Mouse (Mus musculus) heart, adult 2 months (tissue): ENCODE measurements at regions not wholly inside any gene's neighbourhood (a gene's known extent, or its start where the extent isn't known, plus 50 kb on each side); places are given as distances from the start of the nearest gene placed in this dataset.

Experiments
- DNase-seq, 2 experiments: peaks; one replicate each; pipeline ENCODE4 v3.0.0; 2021
- H3K27ac ChIP-seq: fragments of 200-600 bp; 2 replicates; pipeline ENCODE4 v1.8.1; 2022
- H3K27me3 ChIP-seq: fragments of 200-500 bp; 2 replicates; pipeline ENCODE4 v1.6.1; 2012; ENCODE audit warnings: mild to moderate bottlenecking, low read length, inconsistent platforms, mixed read lengths; ENCODE audit not compliant: control insufficient read depth, insufficient read depth
- H3K36me3 ChIP-seq: fragments of 200-500 bp; 2 replicates; pipeline ENCODE4 v1.6.1; 2012; ENCODE audit warnings: low read length, inconsistent platforms; ENCODE audit not compliant: control insufficient read depth, insufficient read depth
- H3K4me1 ChIP-seq: fragments of 200-500 bp; 2 replicates; pipeline ENCODE4 v1.6.1; 2011; ENCODE audit warnings: low read length; ENCODE audit not compliant: control insufficient read depth, insufficient read depth
- H3K4me3 ChIP-seq: fragments of 200-600 bp; 2 replicates; pipeline ENCODE4 v1.8.1; 2022
- H3K79me2 ChIP-seq: fragments of 200-500 bp; replicated peaks from 2 replicates; pipeline ENCODE4 v1.6.1; 2012; ENCODE audit warnings: mild to moderate bottlenecking, inconsistent platforms, low read length, moderate library complexity, mixed read lengths; ENCODE audit not compliant: control insufficient read depth, insufficient read depth
- H3K9ac ChIP-seq: fragments of 200-500 bp; 2 replicates; pipeline ENCODE4 v1.6.1; 2012; ENCODE audit warnings: low read depth, mild to moderate bottlenecking, control low read depth, inconsistent platforms, low read length, mixed read lengths
- CTCF ChIP-seq: fragments of 200-600 bp; IDR thresholded peaks from 2 replicates; pipeline ENCODE4 v1.8.1; 2022; ENCODE audit warnings: antibody characterized with exemption, mild to moderate bottlenecking, moderate library complexity
- EP300 ChIP-seq: fragments of 200-500 bp; IDR thresholded peaks from 2 replicates; pipeline ENCODE4 v1.6.1; 2011; ENCODE audit warnings: low read depth, low read length, control low read depth; ENCODE audit not compliant: insufficient read depth
- POLR2A ChIP-seq: fragments of 200-500 bp; IDR thresholded peaks from 2 replicates; pipeline ENCODE4 v1.6.1; 2011; ENCODE audit warnings: mild to moderate bottlenecking, low read depth, low read length, control low read depth; ENCODE audit not compliant: insufficient read depth
- WGBS: fragments of 180-500 bp; shearing (Covaris S2); methylation state at CpG from one replicate; pipeline ENCODE4 v1.1.7; 2018; 5-methylcytosine and 5-hydroxymethylcytosine counted together
- intact Hi-C: fragments of 180-260 bp; cut with DNase I; formaldehyde crosslinking; loops from one replicate; pipeline ENCODE4 v1.15.1; 2025

DNA sequence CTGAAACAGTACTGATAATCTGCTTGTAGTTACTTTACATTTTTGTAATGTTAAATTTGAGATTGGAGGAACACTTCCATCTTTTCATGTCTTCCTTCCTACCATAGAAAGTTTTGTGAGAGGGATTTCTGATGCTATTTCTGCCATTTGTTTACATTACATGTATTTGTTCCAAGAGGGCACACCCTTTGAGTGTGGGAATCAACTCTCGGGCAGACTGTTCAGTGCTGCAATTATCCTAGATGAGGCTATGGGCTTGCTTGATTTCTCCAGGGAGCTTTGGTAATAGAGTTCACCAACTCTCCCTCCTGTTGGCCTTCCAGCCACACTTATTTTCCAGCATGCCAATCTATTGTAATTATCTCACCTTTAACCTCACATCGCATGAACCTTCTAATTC, 52.4 kb downstream of the Gm13691 start:
- Histone ChIP-seq H3K4me3 (no peak overlapping the region), H3K4me1 (no peaks in the 10 kb centered on the region), H3K36me3 (no peaks in the 10 kb centered on the region), H3K79me2 (no peaks in the 10 kb centered on the region), H3K9ac (no peak overlapping the region), H3K27me3 (no peaks in the 10 kb centered on the region), H3K27ac (no peak overlapping the region)
- WGBS: 42% methylated on average over 2 of the region's 2 CpGs
- no peak for DNase-seq
- intact Hi-C loops: no loop called here
- TF ChIP-seq POLR2A (no peak), CTCF (no peak), EP300 (no peak)

DNA sequence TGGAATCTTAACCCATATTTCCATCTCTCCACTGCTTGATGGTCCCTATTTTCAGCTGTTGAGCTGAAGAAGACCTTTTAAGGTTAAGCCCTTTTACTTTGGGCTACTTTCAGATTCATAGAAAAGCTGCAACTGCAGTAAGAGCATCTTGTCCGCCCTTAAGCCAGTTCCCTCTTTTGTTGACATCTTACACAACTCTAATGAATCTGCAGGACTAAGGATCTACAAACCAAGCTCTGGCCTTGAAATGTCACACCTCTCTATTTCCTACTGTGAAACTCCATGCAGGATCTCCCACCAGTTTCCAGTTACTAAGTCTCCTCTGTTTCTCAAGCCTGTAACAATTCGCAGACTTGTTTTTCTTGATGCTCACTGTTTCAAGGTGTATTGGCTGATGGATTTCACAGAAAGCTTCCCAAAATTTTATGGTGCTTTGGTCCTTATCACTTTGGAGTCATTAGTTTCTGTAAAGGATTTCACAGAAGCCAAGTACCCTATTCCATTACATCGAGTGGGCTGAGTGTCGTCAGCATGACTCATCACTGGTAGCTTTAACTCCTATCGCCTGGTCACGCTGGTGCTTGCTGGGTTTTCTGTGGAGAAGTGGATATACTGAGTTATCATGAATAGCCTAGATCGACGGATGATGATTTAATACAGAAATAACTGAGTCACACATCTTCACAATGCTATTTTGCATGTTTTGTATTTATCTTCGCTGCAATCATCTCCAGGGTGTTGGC, 58.2 kb downstream of the Gm13691 start:
- TF ChIP-seq CTCF (no peak), EP300 (no peak), POLR2A (no peak)
- no peak overlapping the region for H3K4me3 ChIP-seq
- DNase-seq: no peak

DNA sequence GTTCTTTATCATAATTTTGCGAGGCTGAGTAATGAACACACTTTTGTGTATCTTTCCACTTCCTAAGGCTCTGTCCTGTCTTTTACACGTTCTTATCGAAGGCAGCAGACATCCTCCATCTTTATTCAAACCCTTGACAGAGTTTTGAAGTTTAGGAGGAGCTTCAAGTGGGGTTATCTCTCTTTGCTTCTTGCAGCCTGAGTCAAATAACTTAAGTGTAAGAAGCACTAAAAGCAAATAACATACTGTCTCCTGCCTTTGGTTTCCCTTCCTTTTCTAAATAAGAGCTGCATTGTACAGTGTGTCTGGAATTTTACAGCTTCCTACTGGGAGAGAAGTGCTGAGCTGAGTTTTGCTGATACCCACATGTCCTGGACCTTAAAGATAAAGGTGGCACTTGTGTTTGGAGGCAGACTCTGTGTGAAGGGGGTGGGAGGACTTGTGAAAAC, 61.6 kb downstream of the Gm13691 start:
- intact Hi-C loops: no loop called here
- no peaks in the 10 kb centered on the region for H3K36me3 ChIP-seq
- H3K27me3 ChIP-seq: no peaks in the 10 kb centered on the region
- WGBS: 17% methylated on average over 3 of the region's 3 CpGs
- no peak overlapping the region for H3K9ac ChIP-seq
- no peak for DNase-seq
- TF ChIP-seq EP300: no peak
- no peak for TF ChIP-seq CTCF
- no peak for TF ChIP-seq POLR2A
- H3K79me2 ChIP-seq: no peaks in the 10 kb centered on the region
- no peak overlapping the region for H3K27ac ChIP-seq
- H3K4me3 ChIP-seq: no peak overlapping the region
- H3K4me1 ChIP-seq: no peaks in the 10 kb centered on the region

More for the DNA sequence above, 58.2 kb downstream of the Gm13691 start:
- intact Hi-C loops: no loop called here
- 77% methylated on average over 9 of the region's 9 CpGs for WGBS
- Histone ChIP-seq H3K4me1 (no peaks in the 10 kb centered on the region), H3K27me3 (no peaks in the 10 kb centered on the region), H3K9ac (no peak overlapping the region), H3K79me2 (no peaks in the 10 kb centered on the region), H3K27ac (no peak overlapping the region), H3K36me3 (no peaks in the 10 kb centered on the region)

DNA sequence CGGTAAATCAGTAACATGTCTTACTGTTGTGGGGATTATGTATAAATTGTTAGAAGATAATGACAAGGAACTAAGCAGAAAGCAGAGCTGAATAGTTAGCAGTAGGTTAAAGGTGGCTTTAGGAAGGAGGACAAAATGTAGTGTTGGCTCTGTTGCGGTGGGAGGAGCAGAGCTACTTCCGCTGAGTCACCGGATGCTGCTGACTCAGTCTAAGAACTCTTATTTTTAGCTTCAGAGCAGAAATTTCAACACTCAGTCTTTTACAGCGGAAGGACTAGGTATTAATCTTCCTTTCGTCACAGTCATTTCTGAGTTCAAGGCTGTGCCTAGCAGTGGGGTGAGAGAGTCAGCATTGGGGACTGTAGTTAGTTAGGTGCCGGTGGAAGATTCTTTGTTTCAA, 68.9 kb downstream of the Gm13691 start:
- no peaks in the 10 kb centered on the region for H3K4me1 ChIP-seq
- H3K79me2 ChIP-seq: no peaks in the 10 kb centered on the region
- intact Hi-C loops: no loop called here
- H3K27ac ChIP-seq: no peak overlapping the region
- H3K4me3 ChIP-seq: no peak overlapping the region
- WGBS: 48% methylated on average over 7 of the region's 7 CpGs
- DNase-seq: peak in 1 of 2 experiments; percentile 37
- no peaks in the 10 kb centered on the region for H3K27me3 ChIP-seq
- TF ChIP-seq EP300 (no peak), CTCF (no peak), POLR2A (no peak)
- no peaks in the 10 kb centered on the region for H3K36me3 ChIP-seq
- no peak overlapping the region for H3K9ac ChIP-seq

DNA sequence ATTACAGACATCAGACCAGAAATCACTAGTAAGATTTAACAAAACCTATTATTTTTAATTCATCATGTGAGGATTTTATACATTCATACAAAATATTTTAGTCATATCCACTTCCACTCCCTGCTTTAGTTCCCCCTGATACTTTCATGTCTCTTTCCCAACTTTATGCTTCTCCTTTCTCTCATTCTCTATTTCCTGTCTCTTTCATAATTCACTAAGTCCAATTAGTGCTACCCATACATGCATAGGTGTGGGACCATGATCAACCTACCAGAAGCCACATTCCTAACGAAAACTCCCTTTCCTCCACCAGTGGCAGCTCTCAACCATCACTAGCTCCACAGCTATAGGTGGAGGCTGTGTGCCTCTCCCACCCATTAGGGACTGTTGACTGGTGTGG, 70.9 kb downstream of the Gm13691 start:
- no peak overlapping the region for H3K4me3 ChIP-seq
- H3K79me2 ChIP-seq: no peaks in the 10 kb centered on the region
- 89% methylated on average over 1 of the region's 1 CpGs for WGBS
- H3K27ac ChIP-seq: no peak overlapping the region
- intact Hi-C loops: loop anchor here (10.0 kb wide), 1 partner anchor 194 kb away; no protein-coding TSS in a partner anchor
- no peak for DNase-seq
- no peak for TF ChIP-seq POLR2A
- TF ChIP-seq CTCF: no peak
- no peak for TF ChIP-seq EP300
- H3K36me3 ChIP-seq: no peaks in the 10 kb centered on the region
- H3K9ac ChIP-seq: no peak overlapping the region
- H3K27me3 ChIP-seq: no peaks in the 10 kb centered on the region
- peaks cover 2% of the 10 kb centered on the region for H3K4me1 ChIP-seq

DNA sequence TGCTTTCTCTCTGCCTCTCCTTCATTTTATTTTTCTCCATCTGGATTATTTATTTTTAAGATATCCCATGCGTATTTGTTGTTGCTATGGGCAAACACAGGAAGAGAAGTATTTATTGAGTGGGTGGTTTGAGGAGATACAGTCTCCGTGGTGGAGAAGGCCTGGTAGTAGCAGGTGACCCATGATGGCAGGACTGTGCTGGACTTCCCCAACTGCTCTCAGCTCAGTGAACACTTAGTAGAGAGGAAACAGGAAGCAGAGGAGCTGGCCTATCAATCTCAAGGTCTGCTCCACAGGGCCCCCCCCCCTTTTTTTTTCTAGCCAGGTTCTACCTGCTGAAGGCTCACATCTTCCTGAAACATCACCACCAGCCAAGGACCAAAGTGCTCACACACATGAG, 74.0 kb downstream of the Gm13691 start:
- TF ChIP-seq POLR2A (no peak), EP300 (no peak), CTCF (no peak)
- no peak overlapping the region for H3K4me3 ChIP-seq
- peaks cover 2% of the 10 kb centered on the region for H3K4me1 ChIP-seq
- no peak overlapping the region for H3K9ac ChIP-seq
- no peaks in the 10 kb centered on the region for H3K36me3 ChIP-seq
- DNase-seq: no peak
- H3K27ac ChIP-seq: no peak overlapping the region
- H3K79me2 ChIP-seq: no peaks in the 10 kb centered on the region
- WGBS: 48% methylated on average over 2 of the region's 2 CpGs
- intact Hi-C loops: loop anchor here (2.0 to 10.0 kb wide), 2 partner anchors 190 to 360 kb away; partner anchors contain the start of gene Calcrl
- no peaks in the 10 kb centered on the region for H3K27me3 ChIP-seq
